Mouse (Mus musculus): Measurements from ENCODE around the gene Apon. TPM values are rescaled to one million over a fixed set of nuclear protein-coding genes. Genes with fewer than 3 reads are reported as not detected.

Apon gene
- polyA plus RNA-seq, 1 experiment from 2014 or later, result 0.67 TPM

GRCm38 (mm10) chr10:128298702-128299171, 44.8 kb downstream of the Apon start, which contains the start of gene Il23a:
Gene Il23a, minus strand, starts transcription at chr10:128298752.
- 73% methylated on average over 11 of the region's 11 CpGs for WGBS
- H3K4me3 ChIP-seq (ENCODE audit: low read depth, low read length), result no peak within 1 kb of the TSS
- H3K9ac ChIP-seq, result peak within 1 kb of the TSS; percentile 26
- TF ChIP-seq CTCF (IDR thresholded peaks at IDR 0.05; ENCODE audit: low read depth), result no peak
- H3K4me2 ChIP-seq, result peak within 1 kb of the TSS; percentile 15; the same call in 1 of the 2 replicates
- peaks cover 4% of the 10 kb centered on the region; the same call in 1 of the 2 replicates for H3K4me1 ChIP-seq (ENCODE audit: insufficient read depth)
- no peak for DNase-seq
- H3K36me3 ChIP-seq (ENCODE audit: insufficient read depth), result no peaks in the 10 kb centered on the region
- no peaks in the 10 kb centered on the region for H3K9me3 ChIP-seq (ENCODE audit: low read depth, low read length)
- H3K27me3 ChIP-seq (ENCODE audit: insufficient read depth, low read length), result no peaks in the 10 kb centered on the region
- H3K27ac ChIP-seq (ENCODE audit: low read depth), result peak within 1 kb of the TSS; percentile 65; the same call in 1 of the 2 replicates
- no peak for ATAC-seq (ENCODE audit: insufficient read depth)

- no peaks in the 10 kb centered on the region for H3K27me3 ChIP-seq (ENCODE audit: insufficient read depth, low read length)
- ATAC-seq (ENCODE audit: insufficient read depth) (no peak), DNase-seq (peak; percentile 18)
- H3K4me3 ChIP-seq (ENCODE audit: low read depth, low read length), result peak overlapping the region; percentile 66
- peak overlapping the region; percentile 94 for H3K9ac ChIP-seq
- H3K4me2 ChIP-seq, result peak overlapping the region; percentile 89
- H3K9me3 ChIP-seq (ENCODE audit: low read depth, low read length), result no peaks in the 10 kb centered on the region
- H3K4me1 ChIP-seq (ENCODE audit: insufficient read depth), result peaks cover 9% of the 10 kb centered on the region; the same call in 1 of the 2 replicates
- WGBS, result 33% methylated on average over 3 of the region's 3 CpGs
- peak overlapping the region; percentile 98 for H3K27ac ChIP-seq (ENCODE audit: low read depth)
- no peak for TF ChIP-seq CTCF (IDR thresholded peaks at IDR 0.05; ENCODE audit: low read depth)
- 0 out of 2 replicates have a peak, but pooled peaks cover 11% of the 10 kb centered on the region for H3K36me3 ChIP-seq (ENCODE audit: insufficient read depth)
Observed at GRCm38 (mm10) chr10:128302357-128302756, 48.5 kb downstream of the Apon start.

- H3K4me3 ChIP-seq (ENCODE audit: low read depth, low read length), result peak overlapping the region; percentile 66
- H3K27me3 ChIP-seq (ENCODE audit: insufficient read depth, low read length), result no peaks in the 10 kb centered on the region
- TF ChIP-seq CTCF (IDR thresholded peaks at IDR 0.05; ENCODE audit: low read depth), result no peak
- H3K9me3 ChIP-seq (ENCODE audit: low read depth, low read length), result no peaks in the 10 kb centered on the region
- under 1% methylated on average over 9 of the region's 9 CpGs for WGBS
- H3K9ac ChIP-seq, result peak overlapping the region; percentile 94
- ATAC-seq (ENCODE audit: insufficient read depth), result peak; percentile 35; the same call in 1 of the 2 replicates
- peak overlapping the region; percentile 89 for H3K4me2 ChIP-seq
- peaks cover 9% of the 10 kb centered on the region; the same call in 1 of the 2 replicates for H3K4me1 ChIP-seq (ENCODE audit: insufficient read depth)
- H3K27ac ChIP-seq (ENCODE audit: low read depth), result peak overlapping the region; percentile 98
- DNase-seq, result no peak
- H3K36me3 ChIP-seq (ENCODE audit: insufficient read depth), result peaks cover 11% of the 10 kb centered on the region; the same call in 1 of the 2 replicates
Observed at GRCm38 (mm10) chr10:128302785-128303125, 48.9 kb downstream of the Apon start.

GRCm38 (mm10) chr10:128303126-128304021, 49.5 kb downstream of the Apon start, which contains the start of gene Pan2:
Gene Pan2, plus strand, starts transcription at chr10:128303335.
- Histone ChIP-seq H3K9ac (peak within 1 kb of the TSS; percentile 94), H3K36me3 (ENCODE audit: insufficient read depth) (peaks cover 17% of the 10 kb centered on the region), H3K27ac (ENCODE audit: low read depth) (peak within 1 kb of the TSS; percentile 98), H3K4me3 (ENCODE audit: low read depth, low read length) (peak within 1 kb of the TSS; percentile 66), H3K9me3 (ENCODE audit: low read depth, low read length) (no peaks in the 10 kb centered on the region), H3K4me1 (ENCODE audit: insufficient read depth) (peaks cover 9% of the 10 kb centered on the region; the same call in 1 of the 2 replicates), H3K27me3 (ENCODE audit: insufficient read depth, low read length) (no peaks in the 10 kb centered on the region), H3K4me2 (peak within 1 kb of the TSS; percentile 89)
- ATAC-seq (ENCODE audit: insufficient read depth) (peak; percentile 99), DNase-seq (peak; percentile 100)
- WGBS, result under 1% methylated on average over 37 of the region's 37 CpGs
- no peak for TF ChIP-seq CTCF (IDR thresholded peaks at IDR 0.05; ENCODE audit: low read depth)

Other genes with a start within 250 kb of the Apon start
- not detected in 2 replicates for gene Hsd17b6, start 246.5 kb upstream of the Apon start, polyA plus RNA-seq (2014; fragmentation: Nextera tagmentation; extraction: Ambion mirVana)
- 95.7 and 101 TPM in 2 replicates for gene Prim1, start 238.9 kb upstream of the Apon start, polyA plus RNA-seq (2014; fragmentation: Nextera tagmentation; extraction: Ambion mirVana)
- gene Naca, start 218.5 kb upstream of the Apon start, polyA plus RNA-seq (2014; fragmentation: Nextera tagmentation; extraction: Ambion mirVana), result 921 and 936 TPM in 2 replicates
- gene Ptges3, start 195.1 kb upstream of the Apon start, polyA plus RNA-seq (2014; fragmentation: Nextera tagmentation; extraction: Ambion mirVana), result 548 and 570 TPM in 2 replicates
- gene Atp5b, start 170.8 kb upstream of the Apon start, polyA plus RNA-seq (2014; fragmentation: Nextera tagmentation; extraction: Ambion mirVana), result 2,183 and 2,273 TPM in 2 replicates
- gene Baz2a, start 162.5 kb upstream of the Apon start, polyA plus RNA-seq (2014; fragmentation: Nextera tagmentation; extraction: Ambion mirVana), result 23.9 and 26.2 TPM in 2 replicates
- 26.5 and 27.6 TPM in 2 replicates for gene Rbms2, start 73.8 kb upstream of the Apon start, polyA plus RNA-seq (2014; fragmentation: Nextera tagmentation; extraction: Ambion mirVana)
- gene Gls2, start 59.6 kb upstream of the Apon start, polyA plus RNA-seq (2014; fragmentation: Nextera tagmentation; extraction: Ambion mirVana), result 1.8 and 2.3 TPM in 2 replicates
- 27.3 and 29.9 TPM in 2 replicates for gene Spryd4, start 42.3 kb upstream of the Apon start, polyA plus RNA-seq (2014; fragmentation: Nextera tagmentation; extraction: Ambion mirVana)
- not detected in 2 replicates for gene Mip, start 28.3 kb upstream of the Apon start, polyA plus RNA-seq (2014; fragmentation: Nextera tagmentation; extraction: Ambion mirVana)
- gene Timeless, start 22.0 kb upstream of the Apon start, polyA plus RNA-seq (2014; fragmentation: Nextera tagmentation; extraction: Ambion mirVana), result 70.2 and 71.5 TPM in 2 replicates
- gene Apof, start 14.6 kb downstream of the Apon start, polyA plus RNA-seq (2014; fragmentation: Nextera tagmentation; extraction: Ambion mirVana), result not detected in 2 replicates
- 13.1 and 13.8 TPM in 2 replicates for gene Stat2, start 16.5 kb downstream of the Apon start, polyA plus RNA-seq (2014; fragmentation: Nextera tagmentation; extraction: Ambion mirVana)
- gene Il23a, start 44.7 kb downstream of the Apon start, polyA plus RNA-seq (2014; fragmentation: Nextera tagmentation; extraction: Ambion mirVana), result 0.17 and 0.41 TPM in 2 replicates
- 33.4 and 36.2 TPM in 2 replicates for gene Pan2, start 49.2 kb downstream of the Apon start, polyA plus RNA-seq (2014; fragmentation: Nextera tagmentation; extraction: Ambion mirVana)
- 317 and 336 TPM in 2 replicates for gene Cnpy2, start 68.4 kb downstream of the Apon start, polyA plus RNA-seq (2014; fragmentation: Nextera tagmentation; extraction: Ambion mirVana)
- 205 and 211 TPM in 2 replicates for gene Cs, start 83.6 kb downstream of the Apon start, polyA plus RNA-seq (2014; fragmentation: Nextera tagmentation; extraction: Ambion mirVana)
- gene Coq10a, start 114.9 kb downstream of the Apon start, polyA plus RNA-seq (2014; fragmentation: Nextera tagmentation; extraction: Ambion mirVana), result 12.8 and 14.5 TPM in 2 replicates
- 15.8 and 17.0 TPM in 2 replicates for gene Ankrd52, start 123.0 kb downstream of the Apon start, polyA plus RNA-seq (2014; fragmentation: Nextera tagmentation; extraction: Ambion mirVana)
- gene Slc39a5, start 147.1 kb downstream of the Apon start, polyA plus RNA-seq (2014; fragmentation: Nextera tagmentation; extraction: Ambion mirVana), result 0.18 TPM in 1 of 2 replicates, not detected in the other
- gene Nabp2, start 157.4 kb downstream of the Apon start, polyA plus RNA-seq (2014; fragmentation: Nextera tagmentation; extraction: Ambion mirVana), result 77.1 and 83.1 TPM in 2 replicates
- 32.8 and 33.5 TPM in 2 replicates for gene Rnf41, start 157.6 kb downstream of the Apon start, polyA plus RNA-seq (2014; fragmentation: Nextera tagmentation; extraction: Ambion mirVana)
- gene Smarcc2, start 205.2 kb downstream of the Apon start, polyA plus RNA-seq (2014; fragmentation: Nextera tagmentation; extraction: Ambion mirVana), result 81.1 and 89.6 TPM in 2 replicates
- 1,221 and 1,238 TPM in 2 replicates for gene Myl6, start 240.0 kb downstream of the Apon start, polyA plus RNA-seq (2014; fragmentation: Nextera tagmentation; extraction: Ambion mirVana)
- gene Myl6b, start 244.6 kb downstream of the Apon start, polyA plus RNA-seq (2014; fragmentation: Nextera tagmentation; extraction: Ambion mirVana), result 3.0 and 4.4 TPM in 2 replicates